Mouse (Mus musculus) lung, postnatal 0 days (tissue): ENCODE measurements around the gene Map2.

ENCODE experiments used
- CTCF ChIP-seq: IDR thresholded peaks from 2 replicates; pipeline ENCODE4 v1.5.1; 2016; ENCODE audit warnings: antibody characterized with exemption, mild to moderate bottlenecking
- EP300 ChIP-seq: IDR thresholded peaks from 2 replicates; pipeline ENCODE4 v1.6.1; 2016; ENCODE audit warnings: antibody characterized with exemption, mild to moderate bottlenecking, control low read depth

DNA sequence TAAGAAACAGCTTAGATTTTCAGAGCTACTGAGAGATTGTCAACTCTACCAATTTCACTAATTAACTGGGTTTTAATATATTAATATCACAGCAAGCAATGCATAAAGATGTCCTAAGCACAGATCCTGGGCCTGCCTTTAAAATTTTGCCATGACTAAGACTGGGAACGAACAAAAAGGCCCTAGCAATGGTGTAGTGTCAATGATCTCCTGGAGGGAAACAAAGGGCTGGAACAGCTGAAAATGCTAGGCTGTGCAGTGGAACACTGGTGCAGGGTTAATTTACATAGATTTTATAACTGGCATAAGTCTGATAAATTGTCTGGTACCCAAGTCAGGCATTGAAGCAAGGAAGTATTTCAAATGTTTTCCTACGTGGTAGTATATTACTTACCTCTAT lies 220.8 kb downstream of the Map2 start:
- TF ChIP-seq CTCF (no peak), EP300 (no peak)
